Mouse (Mus musculus) limb, embryonic 10.5 days (tissue): ENCODE results near the gene Gm28363. TPM values are rescaled to one million over a fixed set of nuclear protein-coding genes. Genes with fewer than 3 reads are reported as not detected.
"Not testable (repeated sequence)": the region's sequence is repeated elsewhere in the genome, so short reads cannot be mapped to it uniquely, and the experiment has no call there.

ENCODE experiments used
- DNase-seq: peaks from one replicate; pipeline ENCODE4 v3.0.0-alpha.2; 2017; ENCODE audit warnings: low spot score
- H3K27ac ChIP-seq: fragments of 300-500 bp; sonication (generic); 2 replicates; pipeline ENCODE4 v1.5.1; 2016; ENCODE audit warnings: mild to moderate bottlenecking
- H3K27me3 ChIP-seq: fragments of 300-500 bp; sonication (generic); 2 replicates; pipeline ENCODE4 v1.6.1; 2016; ENCODE audit warnings: low read depth, mild to moderate bottlenecking; ENCODE audit not compliant: poor library complexity, severe bottlenecking
- H3K36me3 ChIP-seq: fragments of 300-500 bp; sonication (generic); 2 replicates; pipeline ENCODE4 v1.6.1; 2016; ENCODE audit warnings: mild to moderate bottlenecking, moderate library complexity
- H3K4me1 ChIP-seq: fragments of 300-500 bp; sonication (generic); 2 replicates; pipeline ENCODE4 v1.6.1; 2016
- H3K4me3 ChIP-seq: fragments of 300-500 bp; sonication (generic); 2 replicates; pipeline ENCODE4 v1.5.1; 2016; ENCODE audit warnings: mild to moderate bottlenecking, moderate library complexity
- H3K9me3 ChIP-seq: fragments of 300-500 bp; sonication (generic); replicated peaks from 2 replicates; pipeline ENCODE4 v1.6.1; 2016; ENCODE audit warnings: mild to moderate bottlenecking
- WGBS: fragments of 180-500 bp; shearing (Covaris S2); methylation state at CpG from one replicate; pipeline ENCODE4 v1.1.7; 2016; 5-methylcytosine and 5-hydroxymethylcytosine counted together
- polyA plus RNA-seq: library from polyadenylated mRNA; unstranded; fragments of >200 nt; fragmentation: Nextera tagmentation; extraction: Ambion mirVana; gene quantifications from 2 replicates; pipeline ENCODE4 v1.2.1, GENCODE M21; 2016

Gene Gm28363
- not detected in 2 replicates for polyA plus RNA-seq

- not testable (repeated sequence) for DNase-seq, H3K4me3 ChIP-seq, H3K4me1 ChIP-seq, H3K27me3 ChIP-seq, H3K27ac ChIP-seq, H3K9me3 ChIP-seq, H3K36me3 ChIP-seq
- 68% methylated on average over 2 of the region's 2 CpGs for WGBS
Measured at GRCm38 (mm10) chr1:117696831-117697230, at the start of gene Gm28363. Gene Gm28363, plus strand, starts transcription at chr1:117697131.

- WGBS = 85% methylated on average over 1 of the region's 1 CpGs
- not testable (repeated sequence) for DNase-seq
Measured at GRCm38 (mm10) chr1:117650236-117650635, 46.7 kb upstream of the Gm28363 start.

More at GRCm38 (mm10) chr1:117650236-117650635, 46.7 kb upstream of the Gm28363 start:
- not testable (repeated sequence) for H3K4me1 ChIP-seq, H3K27me3 ChIP-seq, H3K9me3 ChIP-seq, H3K36me3 ChIP-seq, H3K27ac ChIP-seq, H3K4me3 ChIP-seq

Other genes with a start within 250 kb of the Gm28363 start
- gene B020011L13Rik, start 84.0 kb downstream of the Gm28363 start, polyA plus RNA-seq = not detected in 2 replicates
- not detected in 2 replicates for gene Gm28360, start 132.9 kb downstream of the Gm28363 start, polyA plus RNA-seq
- not detected in 2 replicates for gene Gm28168, start 230.9 kb downstream of the Gm28363 start, polyA plus RNA-seq